Mouse (Mus musculus): ENCODE measurements around the gene Rbfox3. TPM values are rescaled to one million over a fixed set of nuclear protein-coding genes. Genes with fewer than 3 reads are reported as not detected.

Gene Rbfox3
- polyA plus RNA-seq, 1 experiment = not detected

DNA sequence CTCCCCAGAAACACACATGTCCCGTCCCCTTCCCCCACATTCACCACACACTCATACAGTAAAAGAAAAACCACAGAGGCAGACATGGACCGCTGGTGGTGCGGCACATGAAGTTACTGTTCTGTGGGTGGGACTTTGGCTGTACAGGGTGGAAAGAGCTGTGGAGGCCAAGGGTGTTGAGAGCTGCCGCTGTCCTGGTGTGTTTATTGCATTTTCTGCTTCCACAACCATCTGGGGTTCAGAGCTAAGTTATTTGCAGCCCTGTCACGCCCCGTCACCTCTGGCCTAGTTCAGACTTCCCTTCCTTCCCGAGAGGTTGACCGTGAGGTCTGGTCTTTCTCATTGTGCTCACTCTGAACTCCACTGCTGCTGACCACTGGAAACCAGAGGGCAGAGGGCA, 452.3 kb downstream of the Rbfox3 start:
- Histone ChIP-seq H3K4me3 (ENCODE audit: insufficient read depth, low read length) (peak overlapping the region; percentile 38), H3K27ac (ENCODE audit: insufficient read depth, low read depth, low read length) (peak overlapping the region; percentile 95), H3K4me1 (ENCODE audit: control insufficient read depth, insufficient read depth, low read length) (peaks cover 54% of the 10 kb centered on the region)
- no peak for TF ChIP-seq CTCF (IDR thresholded peaks at IDR 0.05; ENCODE audit: low read depth, low read length)
- no peak; the same call in 1 of the 2 replicates for TF ChIP-seq POLR2A (IDR thresholded peaks at IDR 0.05; ENCODE audit: borderline replicate concordance, low read depth, low read length)

DNA sequence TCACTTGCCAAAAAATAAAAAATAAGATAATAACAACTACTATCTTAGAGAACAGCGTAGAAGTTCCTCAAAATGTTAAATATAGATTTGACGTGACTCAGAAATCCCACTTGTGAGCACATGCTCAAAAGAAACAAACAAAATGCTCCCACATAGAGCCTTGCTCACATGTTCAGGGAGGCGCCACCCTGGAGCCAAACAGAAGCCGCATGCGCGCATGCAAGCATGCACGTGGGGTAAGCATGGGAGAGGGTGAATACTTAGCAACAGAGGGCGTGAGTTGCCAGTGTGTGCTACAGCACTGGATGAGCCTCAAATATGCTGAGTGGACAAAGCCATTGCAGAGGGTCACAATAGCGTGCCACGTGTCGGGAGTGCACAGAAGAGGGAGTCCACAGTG, 454.5 kb downstream of the Rbfox3 start:
- H3K4me3 ChIP-seq (ENCODE audit: insufficient read depth, low read length) = no peak overlapping the region
- no peak for TF ChIP-seq CTCF (IDR thresholded peaks at IDR 0.05; ENCODE audit: low read depth, low read length)
- TF ChIP-seq POLR2A (IDR thresholded peaks at IDR 0.05; ENCODE audit: borderline replicate concordance, low read depth, low read length) = no peak
- H3K4me1 ChIP-seq (ENCODE audit: control insufficient read depth, insufficient read depth, low read length) = peaks cover 49% of the 10 kb centered on the region
- peak overlapping the region; percentile 96 for H3K27ac ChIP-seq (ENCODE audit: insufficient read depth, low read depth, low read length)

- Histone ChIP-seq H3K4me1 (ENCODE audit: control insufficient read depth, insufficient read depth, low read length) (peaks cover 44% of the 10 kb centered on the region), H3K4me3 (ENCODE audit: insufficient read depth, low read length) (no peak overlapping the region), H3K27ac (ENCODE audit: insufficient read depth, low read depth, low read length) (peak overlapping the region; percentile 96)
- TF ChIP-seq CTCF (IDR thresholded peaks at IDR 0.05; ENCODE audit: low read depth, low read length) (no peak), POLR2A (IDR thresholded peaks at IDR 0.05; ENCODE audit: borderline replicate concordance, low read depth, low read length) (no peak)
Measured at GRCm38 (mm10) chr11:118455788-118456187, 455.6 kb downstream of the Rbfox3 start.

GRCm38 (mm10) chr11:118453886-118454671, 457.3 kb downstream of the Rbfox3 start:
- Histone ChIP-seq H3K27ac (ENCODE audit: insufficient read depth, low read depth, low read length) (no peak overlapping the region), H3K4me3 (ENCODE audit: insufficient read depth, low read length) (no peak overlapping the region), H3K4me1 (ENCODE audit: control insufficient read depth, insufficient read depth, low read length) (peaks cover 41% of the 10 kb centered on the region)
- TF ChIP-seq CTCF (IDR thresholded peaks at IDR 0.05; ENCODE audit: low read depth, low read length) = no peak
- no peak for TF ChIP-seq POLR2A (IDR thresholded peaks at IDR 0.05; ENCODE audit: borderline replicate concordance, low read depth, low read length)

DNA sequence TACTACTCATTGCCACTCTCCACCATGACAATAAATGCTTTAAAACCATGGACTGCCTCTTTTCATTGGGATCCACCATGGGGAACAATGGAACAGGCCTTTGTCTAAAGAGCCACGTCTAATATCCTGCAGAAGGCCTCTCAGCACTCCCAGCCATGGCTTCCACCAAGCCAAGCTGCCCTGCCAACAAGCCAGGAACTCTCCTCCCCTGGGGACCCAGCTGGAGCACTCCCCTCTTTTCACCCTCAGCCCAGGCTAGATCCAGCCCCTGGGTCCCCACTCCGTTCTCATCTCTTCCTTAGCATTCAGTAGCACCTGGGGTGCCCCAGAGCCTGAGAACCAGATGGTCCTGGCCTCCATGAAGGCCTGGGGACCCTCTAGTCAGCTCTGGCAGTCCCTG, 458.4 kb downstream of the Rbfox3 start:
- Histone ChIP-seq H3K4me3 (ENCODE audit: insufficient read depth, low read length) (no peak overlapping the region), H3K4me1 (ENCODE audit: control insufficient read depth, insufficient read depth, low read length) (peaks cover 33% of the 10 kb centered on the region), H3K27ac (ENCODE audit: insufficient read depth, low read depth, low read length) (no peak overlapping the region)
- no peak for TF ChIP-seq POLR2A (IDR thresholded peaks at IDR 0.05; ENCODE audit: borderline replicate concordance, low read depth, low read length)
- TF ChIP-seq CTCF (IDR thresholded peaks at IDR 0.05; ENCODE audit: low read depth, low read length) = no peak

- H3K4me1 ChIP-seq (ENCODE audit: control insufficient read depth, insufficient read depth, low read length) = peaks cover 20% of the 10 kb centered on the region
- H3K27ac ChIP-seq (ENCODE audit: insufficient read depth, low read depth, low read length) = no peak overlapping the region
- TF ChIP-seq POLR2A (IDR thresholded peaks at IDR 0.05; ENCODE audit: borderline replicate concordance, low read depth, low read length) = no peak
- no peak for TF ChIP-seq CTCF (IDR thresholded peaks at IDR 0.05; ENCODE audit: low read depth, low read length)
- no peak overlapping the region for H3K4me3 ChIP-seq (ENCODE audit: insufficient read depth, low read length)
Measured at GRCm38 (mm10) chr11:118451211-118451610, 460.2 kb downstream of the Rbfox3 start.

DNA sequence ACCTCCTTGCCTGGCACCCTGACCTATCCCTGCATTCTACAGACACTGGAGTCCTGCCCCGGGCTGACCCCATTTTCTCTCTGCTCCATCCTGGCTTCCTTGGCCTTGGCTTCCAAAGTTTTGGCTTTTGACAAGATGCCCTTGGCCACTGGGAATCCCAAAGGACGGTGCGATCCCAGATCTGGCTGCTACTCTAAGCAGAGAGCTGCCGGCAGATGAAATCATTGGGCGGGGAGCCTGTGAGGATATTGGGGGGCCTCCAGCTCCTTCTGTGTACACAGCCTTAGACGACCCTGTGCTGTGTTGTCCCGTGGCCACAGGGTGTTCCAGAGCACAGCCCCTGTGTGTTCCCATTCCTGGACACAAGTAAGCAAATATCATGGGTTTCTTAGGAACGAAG, 463.0 kb downstream of the Rbfox3 start:
- TF ChIP-seq POLR2A (IDR thresholded peaks at IDR 0.05; ENCODE audit: borderline replicate concordance, low read depth, low read length) (no peak), CTCF (IDR thresholded peaks at IDR 0.05; ENCODE audit: low read depth, low read length) (no peak)
- Histone ChIP-seq H3K4me1 (ENCODE audit: control insufficient read depth, insufficient read depth, low read length) (no peaks in the 10 kb centered on the region), H3K27ac (ENCODE audit: insufficient read depth, low read depth, low read length) (no peak overlapping the region), H3K4me3 (ENCODE audit: insufficient read depth, low read length) (no peak overlapping the region)

GRCm38 (mm10) chr11:118447346-118447745, 464.1 kb downstream of the Rbfox3 start:
- Histone ChIP-seq H3K4me3 (ENCODE audit: insufficient read depth, low read length) (no peak overlapping the region), H3K27ac (ENCODE audit: insufficient read depth, low read depth, low read length) (no peak overlapping the region), H3K4me1 (ENCODE audit: control insufficient read depth, insufficient read depth, low read length) (no peaks in the 10 kb centered on the region)
- TF ChIP-seq POLR2A (IDR thresholded peaks at IDR 0.05; ENCODE audit: borderline replicate concordance, low read depth, low read length) (no peak), CTCF (IDR thresholded peaks at IDR 0.05; ENCODE audit: low read depth, low read length) (no peak)

- no peak overlapping the region for H3K4me3 ChIP-seq (ENCODE audit: insufficient read depth, low read length)
Measured at GRCm38 (mm10) chr11:118445843-118446242, 465.6 kb downstream of the Rbfox3 start.

DNA sequence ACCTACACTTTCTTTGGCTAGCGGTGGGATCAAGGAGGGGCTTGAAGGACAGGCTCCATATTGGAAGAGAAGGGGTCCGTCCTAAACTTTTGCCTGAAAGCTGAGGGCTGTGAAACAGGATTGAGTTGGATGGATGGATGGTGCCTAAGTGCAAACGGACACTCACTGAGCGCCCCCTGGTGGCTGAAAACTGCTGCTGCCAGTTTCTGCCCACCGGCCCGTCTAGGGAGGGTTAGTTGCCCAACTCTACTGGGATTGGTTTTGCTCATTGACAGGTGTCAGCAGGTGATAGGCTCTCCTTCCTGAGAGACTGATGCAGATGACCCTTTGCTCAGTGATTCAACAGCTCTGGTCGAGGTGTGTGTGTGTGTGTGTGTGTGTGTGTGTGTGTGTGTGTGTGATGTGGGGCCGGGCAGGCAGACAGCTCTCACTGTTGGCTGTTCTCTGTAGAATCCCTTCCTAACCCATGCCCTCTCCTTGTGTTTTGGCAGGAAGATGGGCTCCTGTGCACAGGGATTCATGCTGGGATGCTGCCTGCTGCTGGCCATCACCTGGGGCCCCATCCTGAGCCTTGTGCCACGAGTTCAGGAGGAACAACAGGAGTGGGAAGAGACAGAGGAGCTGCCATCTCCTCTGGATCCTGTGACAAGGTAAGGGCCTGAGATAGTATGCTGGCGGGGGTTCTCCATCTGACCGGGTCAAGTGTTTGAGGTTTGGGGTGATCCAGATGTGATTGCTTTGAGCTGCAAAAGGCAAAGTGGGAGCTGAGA, 468.0 kb downstream of the Rbfox3 start:
- Histone ChIP-seq H3K4me1 (ENCODE audit: control insufficient read depth, insufficient read depth, low read length) (0 out of 2 replicates have a peak, but pooled peaks cover 2% of the 10 kb centered on the region), H3K27ac (ENCODE audit: insufficient read depth, low read depth, low read length) (no peak overlapping the region), H3K4me3 (ENCODE audit: insufficient read depth, low read length) (no peak overlapping the region)
- TF ChIP-seq POLR2A (IDR thresholded peaks at IDR 0.05; ENCODE audit: borderline replicate concordance, low read depth, low read length) (no peak), CTCF (IDR thresholded peaks at IDR 0.05; ENCODE audit: low read depth, low read length) (peak; percentile 94)

More at GRCm38 (mm10) chr11:118445843-118446242, 465.6 kb downstream of the Rbfox3 start:
- no peak overlapping the region for H3K27ac ChIP-seq (ENCODE audit: insufficient read depth, low read depth, low read length)
- no peak for TF ChIP-seq POLR2A (IDR thresholded peaks at IDR 0.05; ENCODE audit: borderline replicate concordance, low read depth, low read length)
- peak; percentile 82 for TF ChIP-seq CTCF (IDR thresholded peaks at IDR 0.05; ENCODE audit: low read depth, low read length)
- no peaks in the 10 kb centered on the region for H3K4me1 ChIP-seq (ENCODE audit: control insufficient read depth, insufficient read depth, low read length)

All from bone marrow macrophage, adult 2 months (primary cell).